Mouse (Mus musculus) Patski (cell line): Measurements from ENCODE around the gene Slamf7. TPM values are rescaled to one million over a fixed set of nuclear protein-coding genes. Genes with fewer than 3 reads are reported as not detected.
A peak's percentile ranks its signal among the peaks of the same experiment; 100 is the strongest.

Experiments
- ATAC-seq: fragments of 100-300 bp; one replicate; pipeline ENCODE4 v1.8.0; 2021
- CTCF ChIA-PET: fragments of 350-600 bp; sonication (Branson Sonifier 250); formaldehyde crosslinking; loops from one replicate; lab custom pipeline; 2022; ENCODE audit warnings: inconsistent platforms; lab: Charles Lee
- POLR2A ChIA-PET: fragments of 350-600 bp; sonication (Branson Sonifier 250); formaldehyde crosslinking; loops from one replicate; lab custom pipeline; 2022; ENCODE audit warnings: antibody characterized with exemption, inconsistent platforms; lab: Charles Lee
- DNase-seq: peaks from one replicate; pipeline ENCODE4 v3.0.0-alpha.2; 2011; ENCODE audit warnings: low read depth, low spot score
- H3K27me3 ChIP-seq: fragments of 371-371 bp; one replicate; pipeline ENCODE4 v1.5.1; 2021
- CTCF ChIP-seq: fragments of 100-300 bp; IDR thresholded peaks from one replicate; pipeline ENCODE4 v1.5.1; 2021
- in situ Hi-C: fragments of 300-500 bp; cut with MboI; formaldehyde crosslinking; loops from 3 replicates; pipeline ENCODE4 v1.11.1; 2018; ENCODE audit warnings: low pct_unique_long_range_greater_than_20kb, mixed read lengths
- polyA plus RNA-seq: library from polyadenylated mRNA; unstranded; gene quantifications from one replicate; pipeline ENCODE4 v1.2.3, GENCODE M21; 2021

The Slamf7 gene
- polyA plus RNA-seq, 1 experiment from 2014 or later, result not detected

DNA sequence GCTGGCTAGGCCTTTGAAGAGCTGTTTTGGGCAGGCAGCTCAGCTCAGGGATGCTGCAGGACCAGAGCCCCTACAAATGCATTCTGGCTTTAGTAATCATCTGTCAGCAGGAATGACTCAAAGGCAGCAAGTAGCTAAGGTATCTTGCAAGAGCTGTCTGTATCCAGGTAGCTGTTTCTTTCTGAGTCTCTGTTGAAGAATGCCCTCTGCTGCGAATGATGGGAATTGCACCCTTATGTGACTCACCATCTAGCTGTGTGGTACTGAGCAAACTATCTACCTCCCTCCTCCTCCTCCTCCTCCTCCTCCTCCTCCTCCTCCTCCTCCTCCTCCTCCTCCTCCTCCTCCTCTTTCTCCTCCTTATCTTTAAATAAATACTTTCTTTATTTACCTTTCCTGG is 42.1 kb downstream of the Slamf7 start:
- DNase-seq, result no peak
- no peak for ATAC-seq

DNA sequence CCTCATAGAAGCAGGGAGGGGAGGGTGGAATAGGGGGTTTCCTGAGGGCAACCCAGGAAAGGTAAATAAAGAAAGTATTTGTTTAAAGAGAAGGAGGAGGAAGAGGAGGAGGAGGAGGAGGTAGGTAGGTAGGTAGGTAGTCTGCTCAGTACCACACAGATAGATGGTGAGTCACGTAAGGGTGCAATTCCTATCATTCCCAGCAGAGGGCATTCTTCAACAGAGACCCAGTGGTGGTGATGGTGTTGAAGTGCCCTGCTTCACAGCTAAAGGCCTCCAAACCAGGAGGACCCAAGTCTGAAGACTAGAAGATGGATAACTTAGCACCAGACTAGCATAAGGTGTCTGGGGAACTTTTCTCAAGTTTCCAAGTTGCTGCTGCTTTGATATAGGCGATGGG is 42.8 kb downstream of the Slamf7 start:
- DNase-seq, result no peak

More for the DNA sequence above, 42.1 kb downstream of the Slamf7 start:
- TF ChIP-seq CTCF, result no peak
- H3K27me3 ChIP-seq, result no peaks in the 10 kb centered on the region
- ChIA-PET POLR2A (no interaction called here), CTCF (no interaction called here)
- in situ Hi-C loops, result no loop called here

DNA sequence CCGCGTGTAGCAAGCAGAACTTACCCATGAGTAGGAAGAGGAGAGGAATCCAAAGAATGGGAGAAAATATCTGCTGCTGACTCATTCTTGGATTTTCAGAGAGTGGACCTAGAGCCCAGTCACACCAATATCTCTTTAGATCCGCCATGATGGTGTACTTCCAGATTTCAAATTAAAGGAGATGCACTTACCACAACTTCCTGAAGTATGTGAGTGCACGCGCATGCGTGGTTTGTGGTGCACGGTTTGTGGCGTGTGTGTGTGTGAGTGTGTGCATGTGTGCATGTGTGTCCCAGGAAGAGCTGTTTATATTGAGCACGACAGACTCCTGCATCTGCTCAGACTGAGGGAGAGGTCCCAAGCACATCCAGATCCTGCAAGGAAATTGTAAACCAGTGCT is 45.7 kb downstream of the Slamf7 start, which contains the start of gene Ly9:
Ly9 (minus strand) TSS at position 235 of the 400 bp plus-strand sequence.
- in situ Hi-C loops, result no loop called here
- H3K27me3 ChIP-seq, result peaks cover 5% of the 10 kb centered on the region
- ChIA-PET POLR2A (no interaction called here), CTCF (no interaction called here)
- ATAC-seq (no peak), DNase-seq (no peak)
- no peak for TF ChIP-seq CTCF

More for the DNA sequence above, 42.8 kb downstream of the Slamf7 start:
- no peak for ATAC-seq
- in situ Hi-C loops, result no loop called here
- POLR2A ChIA-PET, result no interaction called here
- H3K27me3 ChIP-seq, result no peaks in the 10 kb centered on the region
- peak; percentile 8 for TF ChIP-seq CTCF
- CTCF ChIA-PET, result no interaction called here

DNA sequence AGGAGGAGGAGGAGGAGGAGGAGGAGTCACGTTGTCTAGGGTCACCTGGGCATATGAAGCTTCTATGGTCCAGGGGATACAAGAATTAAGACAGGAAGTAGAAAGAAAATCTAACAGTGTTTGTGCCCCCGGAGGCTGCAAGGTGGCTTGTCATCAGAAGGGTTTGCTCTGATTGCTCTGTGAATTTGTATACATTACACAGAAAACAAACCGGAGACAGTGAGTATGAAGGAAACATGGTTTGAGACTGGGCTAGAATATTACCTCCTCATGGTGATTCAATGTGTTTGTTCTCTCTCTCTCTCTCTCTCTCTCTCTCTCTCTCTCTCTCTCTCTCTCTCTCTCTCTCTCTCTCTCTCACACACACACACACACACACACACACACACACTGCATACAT is 46.2 kb downstream of the Slamf7 start:
- DNase-seq (no peak), ATAC-seq (no peak)
- H3K27me3 ChIP-seq, result peaks cover 5% of the 10 kb centered on the region
- no peak for TF ChIP-seq CTCF
- in situ Hi-C loops, result no loop called here
- POLR2A ChIA-PET, result no interaction called here
- CTCF ChIA-PET, result no interaction called here

DNA sequence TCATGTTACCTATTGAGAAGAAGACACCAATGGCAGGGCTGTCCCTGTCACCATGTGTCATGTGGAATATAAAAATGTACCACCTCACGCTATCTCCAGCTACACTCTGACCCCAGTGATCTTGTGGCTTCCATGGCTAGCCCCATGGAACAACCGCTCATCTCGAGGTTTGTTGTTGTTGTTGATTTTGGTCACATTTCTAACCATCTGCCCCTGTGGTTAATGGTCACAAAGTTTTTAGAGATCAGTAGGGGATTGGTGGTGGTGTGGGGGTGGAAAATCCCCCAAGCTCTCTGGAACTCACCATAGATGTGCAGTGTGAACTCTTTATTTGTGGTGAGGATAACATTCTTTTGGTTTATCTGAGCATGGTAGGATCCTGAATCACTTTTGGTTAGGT is 48.1 kb downstream of the Slamf7 start:
- DNase-seq (no peak), ATAC-seq (no peak)
- H3K27me3 ChIP-seq, result peaks cover 10% of the 10 kb centered on the region
- ChIA-PET CTCF (no interaction called here), POLR2A (no interaction called here)
- in situ Hi-C loops, result no loop called here
- no peak for TF ChIP-seq CTCF

DNA sequence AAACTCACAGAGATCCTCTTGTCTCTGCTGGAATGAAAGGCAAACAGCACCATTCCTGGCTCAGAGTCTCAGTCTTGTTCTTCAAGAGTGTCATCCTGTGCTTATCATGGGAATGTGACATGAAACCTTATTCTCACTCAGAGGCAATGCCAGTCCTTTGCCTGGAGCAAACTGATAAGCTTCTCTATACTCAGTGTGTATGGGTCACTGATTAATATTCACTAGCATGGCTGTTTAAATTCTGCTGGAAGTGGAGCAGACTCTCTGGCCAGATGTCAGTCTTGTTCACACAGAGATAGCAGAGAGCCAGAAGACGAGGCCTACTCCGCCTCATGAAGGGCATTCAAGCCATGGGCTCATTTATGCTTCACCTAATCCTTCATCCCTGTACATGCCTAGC is 68.3 kb downstream of the Slamf7 start:
- in situ Hi-C loops, result no loop called here
- ChIA-PET POLR2A (no interaction called here), CTCF (no interaction called here)
- no peaks in the 10 kb centered on the region for H3K27me3 ChIP-seq
- no peak for ATAC-seq
- TF ChIP-seq CTCF, result no peak
- no peak for DNase-seq

Other genes starting within 250 kb of the Slamf7 start
- 106 TPM for gene Usf1, start 241.7 kb downstream of the Slamf7 start, polyA plus RNA-seq
- 1.2 TPM for gene Tstd1, start 234.2 kb downstream of the Slamf7 start, polyA plus RNA-seq
- gene F11r, start 215.5 kb downstream of the Slamf7 start, polyA plus RNA-seq, result 33.8 TPM
- gene Alyref2, start 149.6 kb downstream of the Slamf7 start, polyA plus RNA-seq, result 5.5 TPM
- 1.0 TPM for gene Itln1, start 117.7 kb downstream of the Slamf7 start, polyA plus RNA-seq
- not detected for gene Cd244a, start 93.8 kb downstream of the Slamf7 start, polyA plus RNA-seq
- not detected for gene Ly9, start 45.6 kb downstream of the Slamf7 start, polyA plus RNA-seq
- not detected for gene Cd48, start 29.0 kb upstream of the Slamf7 start, polyA plus RNA-seq
- gene Slamf1, start 114.1 kb upstream of the Slamf7 start, polyA plus RNA-seq, result 0.01 TPM
- gene Cd84, start 186.7 kb upstream of the Slamf7 start, polyA plus RNA-seq, result 0.01 TPM
- not detected for gene Gm10521, start 242.6 kb upstream of the Slamf7 start, polyA plus RNA-seq